Mouse (Mus musculus) G1E-ER4 (cell line): ENCODE measurements around the gene Kcnk7. TPM values are rescaled to one million over a fixed set of nuclear protein-coding genes. Genes with fewer than 3 reads are reported as not detected.

Experiments
- GATA1 ChIP-seq: IDR thresholded peaks from one replicate; pipeline ENCODE4 v1.8.0; 2012; ENCODE audit warnings: low read length, inconsistent platforms
- polyA plus RNA-seq: library from polyadenylated mRNA; stranded (reverse); fragments of >175 nt; gene quantifications from 2 replicates; pipeline ENCODE4 v1.2.3, GENCODE M21; 2012

Gene Kcnk7
- polyA plus RNA-seq, 1 experiment = 0.23 TPM

GRCm38 (mm10) chr19:5756321-5756985 is 52.3 kb downstream of the Kcnk7 start:
- no peak for TF ChIP-seq GATA1

Other genes starting within 250 kb of the Kcnk7 start
- gene Ccdc85b, start 246.5 kb upstream of the Kcnk7 start, polyA plus RNA-seq = 13.0 and 16.9 TPM in 2 replicates
- 12.1 and 152 TPM in 2 replicates for gene Fibp, start 243.8 kb upstream of the Kcnk7 start, polyA plus RNA-seq
- not detected in 2 replicates for gene Ctsw, start 235.9 kb upstream of the Kcnk7 start, polyA plus RNA-seq
- gene Efemp2, start 230.4 kb upstream of the Kcnk7 start, polyA plus RNA-seq = 2.6 and 3.6 TPM in 2 replicates
- 34.6 and 51.3 TPM in 2 replicates for gene Mus81, start 216.0 kb upstream of the Kcnk7 start, polyA plus RNA-seq
- gene Cfl1, start 213.9 kb upstream of the Kcnk7 start, polyA plus RNA-seq = 1,095 and 1,191 TPM in 2 replicates
- 0.10 and 0.17 TPM in 2 replicates for gene 1700020D05Rik, start 200.6 kb upstream of the Kcnk7 start, polyA plus RNA-seq
- 1.4 and 1.7 TPM in 2 replicates for gene Snx32, start 193.8 kb upstream of the Kcnk7 start, polyA plus RNA-seq
- not detected in 2 replicates for gene Ovol1, start 143.7 kb upstream of the Kcnk7 start, polyA plus RNA-seq
- gene Ap5b1, start 136.3 kb upstream of the Kcnk7 start, polyA plus RNA-seq = 18.6 and 18.8 TPM in 2 replicates
- gene Rnaseh2c, start 102.5 kb upstream of the Kcnk7 start, polyA plus RNA-seq = 350 and 521 TPM in 2 replicates
- gene Kat5, start 94.1 kb upstream of the Kcnk7 start, polyA plus RNA-seq = 122 and 156 TPM in 2 replicates
- 79.0 and 109 TPM in 2 replicates for gene Rela, start 66.9 kb upstream of the Kcnk7 start, polyA plus RNA-seq
- gene Sipa1, start 40.7 kb upstream of the Kcnk7 start, polyA plus RNA-seq = 89.3 and 105 TPM in 2 replicates
- gene Map3k11, start 15.6 kb upstream of the Kcnk7 start, polyA plus RNA-seq = 136 and 165 TPM in 2 replicates
- 206 and 209 TPM in 2 replicates for gene Pcnx3, start 15.5 kb upstream of the Kcnk7 start, polyA plus RNA-seq
- gene Ehbp1l1, start 21.9 kb downstream of the Kcnk7 start, polyA plus RNA-seq = 91.2 and 97.8 TPM in 2 replicates
- 71.1 and 79.7 TPM in 2 replicates for gene Fam89b, start 25.3 kb downstream of the Kcnk7 start, polyA plus RNA-seq
- gene Ltbp3, start 36.5 kb downstream of the Kcnk7 start, polyA plus RNA-seq = not detected in 2 replicates
- 76.3 and 96.3 TPM in 2 replicates for gene Scyl1, start 67.1 kb downstream of the Kcnk7 start, polyA plus RNA-seq
- 12.9 and 13.6 TPM in 2 replicates for gene Frmd8, start 170.9 kb downstream of the Kcnk7 start, polyA plus RNA-seq
- gene Slc25a45, start 173.4 kb downstream of the Kcnk7 start, polyA plus RNA-seq = 0.15 and 0.64 TPM in 2 replicates
- gene Tigd3, start 189.8 kb downstream of the Kcnk7 start, polyA plus RNA-seq = 0.73 and 1.3 TPM in 2 replicates
- gene Dpf2, start 208.6 kb downstream of the Kcnk7 start, polyA plus RNA-seq = 34.4 and 70.2 TPM in 2 replicates
- 0.39 and 0.43 TPM in 2 replicates for gene Cdc42ep2, start 220.4 kb downstream of the Kcnk7 start, polyA plus RNA-seq